Mouse (Mus musculus) neural tube, embryonic 12.5 days (tissue): ENCODE data around the gene She. TPM values are rescaled to one million over a fixed set of nuclear protein-coding genes. Genes with fewer than 3 reads are reported as not detected.

ENCODE experiments used
- ATAC-seq: fragments of 200-750 bp; cut with Nextera tagmentation; 2 replicates; pipeline ENCODE4 v1.8.0; 2017; ENCODE audit warnings: low read depth, mild to moderate bottlenecking, moderate TSS enrichment, moderate library complexity; ENCODE audit not compliant: low FRiP score
- H3K27ac ChIP-seq: fragments of 300-500 bp; sonication (generic); 2 replicates; pipeline ENCODE4 v1.5.1; 2016
- H3K27me3 ChIP-seq: fragments of 300-500 bp; sonication (generic); replicated peaks from 2 replicates; pipeline ENCODE4 v1.6.1; 2016; ENCODE audit warnings: mild to moderate bottlenecking
- H3K36me3 ChIP-seq: fragments of 300-500 bp; sonication (generic); 2 replicates; pipeline ENCODE4 v1.6.1; 2016; ENCODE audit warnings: mild to moderate bottlenecking
- H3K4me1 ChIP-seq: fragments of 300-500 bp; sonication (generic); 2 replicates; pipeline ENCODE4 v1.6.1; 2016
- H3K4me2 ChIP-seq: fragments of 300-500 bp; sonication (generic); replicated peaks from 2 replicates; pipeline ENCODE4 v1.6.1; 2016; ENCODE audit warnings: mild to moderate bottlenecking
- H3K4me3 ChIP-seq: fragments of 300-500 bp; sonication (generic); 2 replicates; pipeline ENCODE4 v1.5.1; 2016
- H3K9ac ChIP-seq: fragments of 300-500 bp; sonication (generic); 2 replicates; pipeline ENCODE4 v1.6.1; 2016; ENCODE audit warnings: mild to moderate bottlenecking
- H3K9me3 ChIP-seq: fragments of 300-500 bp; sonication (generic); 2 replicates; pipeline ENCODE4 v1.6.1; 2016; ENCODE audit warnings: mild to moderate bottlenecking
- WGBS: fragments of 180-500 bp; shearing (Covaris S2); methylation state at CpG from one replicate; pipeline ENCODE4 v1.1.7; 2016; 5-methylcytosine and 5-hydroxymethylcytosine counted together
- polyA plus RNA-seq: library from polyadenylated mRNA; unstranded; fragments of >200 nt; fragmentation: Nextera tagmentation; extraction: Ambion mirVana; gene quantifications from 2 replicates; pipeline ENCODE4 v1.2.1, GENCODE M21; 2016

She gene
- polyA plus RNA-seq, 1 experiment from 2014 or later: 4.2 TPM

DNA sequence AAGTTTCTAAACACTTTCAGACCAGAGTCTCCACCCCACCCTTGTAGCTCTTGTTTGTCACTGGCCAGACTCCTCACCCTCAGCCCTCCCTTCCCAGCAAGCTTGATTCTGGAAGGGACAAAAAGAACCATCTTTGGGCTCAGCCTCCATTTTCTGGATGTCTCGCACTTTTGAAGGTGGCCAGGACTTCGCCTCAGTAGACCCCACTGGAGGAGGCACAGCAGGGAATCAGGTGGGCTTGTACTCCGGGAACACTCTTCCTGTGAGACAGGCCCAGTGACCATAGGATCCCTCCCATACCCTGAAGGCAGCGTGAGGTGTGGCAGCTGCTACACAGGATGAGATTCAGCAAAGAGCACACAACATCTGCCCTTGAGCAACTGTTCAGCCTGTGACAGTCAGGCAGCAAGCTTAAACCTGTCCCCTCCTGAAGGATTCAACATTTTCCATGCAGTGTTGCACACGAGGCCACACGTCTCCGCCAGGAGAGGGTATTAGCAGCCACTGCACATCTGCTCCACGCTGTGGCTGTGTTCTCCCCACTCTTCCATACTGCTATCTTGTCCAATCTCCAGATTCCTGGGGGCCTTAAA, 66.1 kb downstream of the She start:
- no peak overlapping the region for H3K9ac ChIP-seq
- no peaks in the 10 kb centered on the region for H3K36me3 ChIP-seq
- 54% methylated on average over 8 of the region's 8 CpGs for WGBS
- H3K27me3 ChIP-seq: no peaks in the 10 kb centered on the region
- no peaks in the 10 kb centered on the region for H3K9me3 ChIP-seq
- no peak for ATAC-seq
- H3K27ac ChIP-seq: no peak overlapping the region
- H3K4me3 ChIP-seq: no peak overlapping the region
- H3K4me1 ChIP-seq: peaks cover 5% of the 10 kb centered on the region; the same call in 1 of the 2 replicates
- H3K4me2 ChIP-seq: no peak overlapping the region

DNA sequence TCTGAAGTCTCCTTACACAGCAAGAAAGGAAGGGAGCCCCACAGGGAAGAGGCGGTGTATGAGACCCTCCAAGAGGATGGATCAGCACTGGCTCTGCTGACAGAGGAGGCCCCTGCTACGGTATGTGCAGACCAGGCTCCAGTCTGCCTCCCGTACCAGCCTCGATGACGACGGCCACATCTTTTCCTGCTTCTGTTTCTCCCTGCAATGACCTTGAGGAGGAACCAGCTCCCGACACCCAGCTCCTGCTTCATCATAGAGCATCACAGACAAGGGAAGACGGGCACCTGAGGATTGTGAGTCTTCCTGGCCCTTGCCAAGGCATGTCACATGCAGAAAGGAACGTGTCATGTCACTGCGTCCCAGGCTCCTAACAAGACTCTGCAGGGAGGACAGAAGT, 66.8 kb downstream of the She start:
- Histone ChIP-seq H3K4me1 (peaks cover 5% of the 10 kb centered on the region; the same call in 1 of the 2 replicates), H3K27me3 (no peaks in the 10 kb centered on the region), H3K36me3 (no peaks in the 10 kb centered on the region), H3K4me2 (no peak overlapping the region), H3K9me3 (no peaks in the 10 kb centered on the region), H3K27ac (no peak overlapping the region), H3K4me3 (no peak overlapping the region), H3K9ac (no peak overlapping the region)
- ATAC-seq: no peak
- WGBS: 73% methylated on average over 10 of the region's 10 CpGs

DNA sequence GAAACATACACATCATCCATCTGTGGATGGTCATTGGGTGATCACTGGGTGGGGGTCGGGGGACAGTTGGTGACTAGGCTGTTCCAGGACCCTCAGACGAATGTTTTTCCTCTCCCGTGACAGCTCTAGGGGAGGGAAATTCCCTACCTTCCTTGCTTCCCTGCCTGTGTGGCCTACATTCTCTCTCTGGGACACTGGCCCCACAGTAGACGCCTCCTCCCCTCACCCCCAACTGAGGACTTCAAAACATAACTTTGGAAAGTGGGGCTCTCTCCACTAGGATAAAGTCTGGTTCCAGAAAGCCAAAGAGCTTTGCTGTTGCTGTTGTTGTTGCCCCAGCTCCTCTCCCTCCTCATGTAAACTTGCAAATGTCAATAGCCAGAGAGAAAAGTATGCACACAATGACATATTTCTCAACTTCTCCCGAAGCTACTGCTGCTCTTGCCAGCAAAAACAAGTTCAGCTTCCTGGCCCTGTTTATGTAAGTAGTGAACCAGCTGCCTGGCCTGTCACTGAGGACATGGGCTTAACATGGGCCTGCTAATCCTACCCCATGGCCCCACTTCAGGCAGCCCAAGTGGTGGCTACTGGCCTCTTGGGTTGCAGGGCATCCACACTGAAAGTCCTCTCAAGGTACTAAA, 67.8 kb downstream of the She start:
- peaks cover 5% of the 10 kb centered on the region; the same call in 1 of the 2 replicates for H3K4me1 ChIP-seq
- H3K27ac ChIP-seq: no peak overlapping the region
- H3K9me3 ChIP-seq: no peaks in the 10 kb centered on the region
- WGBS: 65% methylated on average over 5 of the region's 5 CpGs
- no peaks in the 10 kb centered on the region for H3K36me3 ChIP-seq
- no peak for ATAC-seq
- no peak overlapping the region for H3K4me2 ChIP-seq
- no peak overlapping the region for H3K4me3 ChIP-seq
- no peaks in the 10 kb centered on the region for H3K27me3 ChIP-seq
- no peak overlapping the region for H3K9ac ChIP-seq

DNA sequence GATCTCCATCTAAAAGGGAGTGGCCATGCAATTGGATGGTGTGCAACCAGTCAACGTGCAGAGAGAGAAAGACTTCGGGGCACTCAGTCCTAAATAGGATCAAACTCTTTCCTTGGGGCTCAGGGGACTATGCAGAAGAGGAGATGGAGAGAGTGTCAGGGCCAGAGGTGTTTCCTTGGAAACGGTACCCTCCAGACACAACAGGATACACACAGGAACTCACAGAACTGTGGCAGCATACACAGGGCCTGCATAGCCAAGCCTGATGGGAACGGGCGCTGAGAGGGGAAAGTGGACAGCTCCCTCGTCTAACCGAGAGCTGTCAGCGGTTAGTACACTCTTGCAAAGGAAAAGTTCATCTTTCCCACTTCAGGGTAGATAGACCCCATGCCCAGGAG, 68.3 kb downstream of the She start:
- Histone ChIP-seq H3K27me3 (no peaks in the 10 kb centered on the region), H3K27ac (no peak overlapping the region), H3K4me1 (peaks cover 5% of the 10 kb centered on the region; the same call in 1 of the 2 replicates), H3K9me3 (no peaks in the 10 kb centered on the region), H3K36me3 (no peaks in the 10 kb centered on the region), H3K4me3 (no peak overlapping the region), H3K9ac (no peak overlapping the region), H3K4me2 (no peak overlapping the region)
- 75% methylated on average over 8 of the region's 8 CpGs for WGBS
- ATAC-seq: no peak

DNA sequence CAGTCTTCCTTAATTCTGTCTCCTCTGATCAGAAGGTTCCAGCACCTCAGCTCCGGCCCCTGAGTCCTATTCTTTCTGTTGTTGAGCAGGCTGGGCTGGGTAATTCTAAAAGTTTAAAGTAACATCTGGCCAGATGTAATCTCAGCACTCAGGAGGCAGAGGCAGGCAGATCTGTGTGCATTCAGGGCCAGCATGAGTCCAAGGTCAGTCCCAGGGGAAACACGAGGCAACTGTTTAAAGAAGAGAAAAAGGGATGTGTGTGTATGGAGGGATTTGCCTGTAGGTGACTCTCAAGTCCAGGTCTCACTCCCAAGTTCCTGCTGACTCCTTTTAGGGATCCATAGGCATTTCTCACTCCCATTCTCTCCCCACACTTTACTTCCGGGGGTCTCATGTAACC, 76.7 kb downstream of the She start:
- H3K4me3 ChIP-seq: no peak overlapping the region
- no peaks in the 10 kb centered on the region for H3K36me3 ChIP-seq
- no peak for ATAC-seq
- 83% methylated on average over 3 of the region's 3 CpGs for WGBS
- H3K4me1 ChIP-seq: peaks cover 6% of the 10 kb centered on the region; the same call in 1 of the 2 replicates
- H3K9me3 ChIP-seq: no peaks in the 10 kb centered on the region
- no peak overlapping the region for H3K9ac ChIP-seq
- peaks cover 19% of the 10 kb centered on the region for H3K27me3 ChIP-seq
- no peak overlapping the region for H3K4me2 ChIP-seq
- H3K27ac ChIP-seq: no peak overlapping the region

Other genes with a start within 250 kb of the She start
- gene Adar, start 116.3 kb upstream of the She start, polyA plus RNA-seq: 17.8 and 21.7 TPM in 2 replicates
- gene Chrnb2, start 66.7 kb upstream of the She start, polyA plus RNA-seq: 26.2 and 28.0 TPM in 2 replicates
- 18.6 and 21.2 TPM in 2 replicates for gene Ube2q1, start 57.8 kb upstream of the She start, polyA plus RNA-seq
- 0.68 and 0.80 TPM in 2 replicates for gene Il6ra, start 81.8 kb downstream of the She start, polyA plus RNA-seq
- gene Atp8b2, start 132.1 kb downstream of the She start, polyA plus RNA-seq: 18.5 and 19.7 TPM in 2 replicates
- 137 and 139 TPM in 2 replicates for gene Hax1, start 167.4 kb downstream of the She start, polyA plus RNA-seq
- gene 4933434E20Rik, start 220.3 kb downstream of the She start, polyA plus RNA-seq: 201 and 218 TPM in 2 replicates
- gene Ubap2l, start 221.3 kb downstream of the She start, polyA plus RNA-seq: 184 and 186 TPM in 2 replicates
- 464 and 470 TPM in 2 replicates for gene Tpm3, start 241.3 kb downstream of the She start, polyA plus RNA-seq